Mouse (Mus musculus): ENCODE measurements around the gene Stard5. TPM values are rescaled to one million over a fixed set of nuclear protein-coding genes. Genes with fewer than 3 reads are reported as not detected.
A peak's percentile ranks its signal among the peaks of the same experiment; 100 is the strongest.

The Stard5 gene
- total RNA-seq (2021), result 1 to 10 TPM; 6.8 to 7.4 TPM
- long read RNA-seq, experiment 1, partial matches to known transcripts, result 0 of 4 reads
- long read RNA-seq, experiment 1, other reads (novel, unspliced or antisense), result 0 of 4 reads
- long read RNA-seq, experiment 2, transcript Stard5-201 (6 exons, 2,483 nt), result major isoform, 6 of 8 reads
- long read RNA-seq, experiment 2, partial matches to known transcripts, result 0 of 8 reads
- long read RNA-seq, experiment 2, other reads (novel, unspliced or antisense), result 2 of 8 reads

DNA sequence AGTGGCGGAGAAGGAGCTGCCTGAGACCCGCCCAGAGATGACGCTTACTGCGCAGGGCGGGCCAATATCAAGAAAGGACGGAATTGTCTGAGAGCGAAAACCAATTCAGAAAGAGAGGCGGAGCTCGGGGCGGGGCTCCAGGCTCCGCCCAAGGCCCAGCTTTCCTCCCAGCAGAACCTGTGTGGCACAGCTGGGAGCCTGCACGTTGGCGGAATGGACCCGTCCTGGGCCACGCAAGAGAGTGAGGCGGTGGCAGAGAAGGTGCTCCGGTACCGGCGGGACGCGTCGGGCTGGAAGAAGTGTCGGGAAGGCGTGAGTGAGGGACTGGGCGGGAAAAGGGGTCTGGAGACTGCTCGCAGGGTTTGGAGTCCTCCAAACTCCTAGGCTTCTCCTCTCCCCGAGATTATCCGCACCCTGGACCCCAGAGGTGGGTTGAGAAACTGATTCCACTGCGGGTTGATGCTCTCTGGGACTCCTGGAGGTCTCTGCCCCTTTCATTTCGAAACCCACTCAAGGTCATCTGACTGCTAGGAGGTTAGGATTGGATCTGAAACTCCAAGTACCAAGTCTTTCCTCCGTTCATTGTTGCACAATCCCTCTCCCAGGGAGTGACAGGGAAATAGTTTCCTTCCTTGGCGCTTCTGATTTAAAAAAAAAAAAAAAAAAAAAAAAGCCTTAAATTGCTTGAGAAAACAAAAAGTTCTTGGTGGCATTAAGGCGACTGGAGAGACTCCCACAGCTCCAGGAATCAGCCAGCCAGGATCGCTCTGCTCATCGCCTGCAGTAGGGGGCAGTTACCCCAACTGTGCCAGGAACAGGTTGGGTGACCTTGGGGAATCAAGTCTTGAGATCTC lies at the start of gene Stard5:
Stard5 (plus strand) TSS at position 132 of the 854 bp plus-strand sequence.
- Histone ChIP-seq H3K4me3 (peak within 1 kb of the TSS; percentile 64), H3K27ac (peak within 1 kb of the TSS; percentile 80)
- peak; percentile 86 to 89 for DNase-seq (ENCODE audit: extremely low spot score in 1 of 2, low spot score in 2 of 2)
- no peak; the same call in 1 of the 2 replicates for TF ChIP-seq CTCF (IDR thresholded peaks at IDR 0.05)
- intact Hi-C loops (cut with DNase I), result no loop called here

DNA sequence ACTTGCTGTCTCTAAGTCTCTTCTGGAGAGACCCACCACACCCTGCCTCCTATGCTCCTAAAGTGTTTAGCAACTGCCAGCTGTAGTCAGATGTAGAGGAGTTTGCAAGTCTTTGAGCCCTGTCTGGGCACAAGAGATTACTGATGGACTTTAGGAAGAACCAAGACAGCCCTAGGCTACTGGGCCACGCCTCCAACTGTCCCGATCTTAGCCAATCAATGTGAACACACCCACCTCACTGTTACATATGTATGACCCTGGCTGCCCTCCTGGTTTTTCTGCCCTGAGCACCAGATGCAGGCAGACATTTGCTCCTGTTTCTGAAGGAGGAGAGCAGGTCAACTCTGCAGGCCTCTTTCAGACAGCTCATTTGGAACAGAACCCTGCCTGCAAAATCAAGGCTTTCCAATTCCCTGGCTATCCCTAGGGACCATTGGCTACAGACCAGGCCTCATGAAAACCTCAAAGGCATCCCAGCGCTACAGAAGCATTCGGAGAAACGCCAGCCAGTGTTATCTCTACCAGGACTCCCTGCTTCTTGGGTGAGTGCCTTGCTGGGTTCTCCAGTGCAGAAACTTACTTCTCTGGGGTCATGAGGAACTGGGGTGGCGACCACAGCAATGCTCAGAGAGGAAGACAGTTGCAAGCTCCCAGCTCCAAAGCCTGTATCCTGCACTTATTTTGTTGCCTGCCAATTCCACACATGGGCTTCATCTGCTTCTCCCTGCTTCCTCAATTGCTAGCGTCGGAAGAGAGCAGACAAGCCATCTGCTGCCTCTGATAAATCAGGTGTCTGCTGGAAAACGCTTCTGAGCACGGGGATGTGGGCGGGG lies 46.9 kb upstream of the Stard5 start, which contains the start of gene Tmc3:
Tmc3 (plus strand) TSS at position 289 of the 833 bp plus-strand sequence.
- Histone ChIP-seq H3K4me3 (no peak within 1 kb of the TSS), H3K27ac (peak within 1 kb of the TSS; percentile 22; the same call in 1 of the 2 replicates)
- TF ChIP-seq CTCF (IDR thresholded peaks at IDR 0.05), result no peak
- DNase-seq (ENCODE audit: extremely low spot score in 1 of 2, low spot score in 2 of 2), result peak; percentile 25 to 37
- intact Hi-C loops (cut with DNase I), result no loop called here

DNA sequence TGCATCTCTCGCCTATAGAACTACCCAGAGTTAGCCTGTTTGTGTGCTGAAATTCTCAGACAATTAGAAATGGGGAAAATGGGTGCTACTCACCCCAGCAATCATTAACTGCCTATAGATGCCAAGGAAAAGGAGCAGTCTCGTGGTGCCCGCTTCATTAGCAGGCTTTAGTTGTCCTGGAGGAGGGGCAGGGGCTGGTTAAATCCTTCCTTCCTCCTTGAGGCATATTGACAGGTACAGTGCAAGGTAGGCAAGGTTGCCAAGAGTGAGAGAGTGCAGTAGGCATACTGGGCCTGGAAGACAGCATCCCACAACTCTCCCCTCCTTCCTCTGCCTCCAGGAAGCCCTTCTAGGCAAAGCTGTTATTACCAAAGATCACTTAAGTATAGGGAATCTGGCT lies 37.7 kb upstream of the Stard5 start:
- no peak overlapping the region for H3K27ac ChIP-seq
- no peak overlapping the region for H3K4me3 ChIP-seq
- DNase-seq (ENCODE audit: extremely low spot score in 1 of 2, low spot score in 2 of 2), result no peak
- TF ChIP-seq CTCF (IDR thresholded peaks at IDR 0.05), result no peak
- intact Hi-C loops (cut with DNase I), result no loop called here

DNA sequence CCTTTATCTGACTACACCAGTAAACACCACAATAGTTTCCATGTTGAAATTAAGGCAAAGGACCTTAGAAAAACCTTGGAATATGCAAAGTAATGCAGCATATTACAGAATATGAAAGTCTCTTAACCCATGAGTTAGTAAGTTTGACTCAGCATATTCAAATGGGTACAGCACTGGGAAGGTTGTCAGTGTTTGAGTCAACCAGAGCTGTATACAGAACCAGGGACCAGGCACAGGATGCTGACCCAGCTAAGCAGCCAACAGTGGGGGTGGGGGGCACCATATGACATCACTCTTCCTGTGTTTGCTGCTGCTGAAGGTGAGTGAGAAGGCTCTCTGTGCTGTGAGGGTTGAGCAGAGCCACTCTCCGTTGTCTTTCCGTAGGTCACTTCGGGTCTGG lies 34.7 kb upstream of the Stard5 start:
- Histone ChIP-seq H3K4me3 (no peak overlapping the region), H3K27ac (no peak overlapping the region)
- intact Hi-C loops (cut with DNase I), result no loop called here
- no peak for TF ChIP-seq CTCF (IDR thresholded peaks at IDR 0.05)
- DNase-seq (ENCODE audit: extremely low spot score in 1 of 2, low spot score in 2 of 2), result no peak

DNA sequence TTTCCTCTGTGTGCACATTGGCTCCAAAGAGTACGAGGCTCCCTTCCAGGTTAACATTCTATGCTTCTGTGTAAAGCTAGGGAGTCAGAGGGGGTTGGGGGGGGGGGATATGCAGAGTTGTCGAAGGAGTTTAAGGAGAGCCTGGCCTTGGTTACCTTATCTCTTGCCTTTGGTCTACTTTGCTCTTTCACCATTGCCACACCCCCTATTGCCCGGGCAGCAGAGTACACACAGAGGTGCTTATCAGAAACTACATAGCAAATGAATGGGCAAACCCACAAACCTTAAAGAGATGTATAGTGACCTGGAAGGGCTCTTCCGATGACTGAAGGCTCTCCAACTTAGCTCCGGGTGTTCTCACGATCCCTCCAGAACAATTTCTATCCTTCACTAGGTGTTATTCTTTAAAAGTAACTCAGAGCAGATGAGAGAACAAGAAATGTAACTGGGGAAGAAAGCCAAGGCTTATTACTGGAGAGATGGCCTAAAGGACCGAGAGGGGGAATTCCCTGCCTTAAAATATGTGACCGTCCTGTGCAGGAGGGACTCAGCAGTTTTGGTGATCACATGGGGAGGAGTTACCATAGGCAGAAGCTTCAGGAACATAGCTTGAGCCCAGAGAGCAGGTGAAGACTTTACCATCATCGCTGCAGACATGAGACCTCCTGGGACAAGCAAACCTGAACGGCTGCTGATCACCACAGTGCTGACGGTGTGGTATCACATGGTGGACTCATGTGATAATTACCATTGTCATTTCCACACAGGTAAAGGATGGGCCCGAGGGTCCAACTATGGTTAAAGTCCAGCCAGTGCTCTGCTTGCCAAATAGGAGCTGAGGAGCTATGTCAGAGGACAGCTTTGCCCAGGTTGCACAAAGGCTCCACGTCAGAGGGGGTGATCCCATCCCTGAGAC lies 32.5 kb upstream of the Stard5 start:
- intact Hi-C loops (cut with DNase I), result no loop called here
- H3K27ac ChIP-seq, result no peak overlapping the region
- no peak overlapping the region for H3K4me3 ChIP-seq
- no peak for DNase-seq (ENCODE audit: extremely low spot score in 1 of 2, low spot score in 2 of 2)
- no peak for TF ChIP-seq CTCF (IDR thresholded peaks at IDR 0.05)

DNA sequence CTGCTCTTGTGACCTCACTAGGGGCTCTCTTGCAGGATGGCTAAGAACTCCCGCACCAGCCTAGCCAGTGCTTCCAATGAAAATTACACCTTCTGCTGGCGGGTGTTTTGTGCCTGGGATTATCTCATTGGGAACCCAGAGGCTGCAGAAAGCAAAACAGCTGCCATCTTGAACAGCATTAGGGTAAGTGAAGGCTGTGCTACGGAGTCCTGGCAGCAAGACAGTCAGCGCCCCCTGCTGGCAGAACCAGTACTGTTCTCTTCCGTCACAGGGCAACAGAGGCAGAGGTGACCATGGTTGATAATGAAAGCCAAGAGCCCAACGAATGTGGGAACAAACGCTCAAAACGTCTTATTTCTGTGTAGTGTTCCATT lies 31.9 kb upstream of the Stard5 start:
- DNase-seq (ENCODE audit: extremely low spot score in 1 of 2, low spot score in 2 of 2), result peak; percentile 15 to 34
- no peak overlapping the region for H3K27ac ChIP-seq
- peak; percentile 67 for TF ChIP-seq CTCF (IDR thresholded peaks at IDR 0.05)
- no peak overlapping the region for H3K4me3 ChIP-seq
- intact Hi-C loops (cut with DNase I), result loop anchor here (1.0 kb wide), 1 partner anchor 32 kb away; no protein-coding TSS in a partner anchor

DNA sequence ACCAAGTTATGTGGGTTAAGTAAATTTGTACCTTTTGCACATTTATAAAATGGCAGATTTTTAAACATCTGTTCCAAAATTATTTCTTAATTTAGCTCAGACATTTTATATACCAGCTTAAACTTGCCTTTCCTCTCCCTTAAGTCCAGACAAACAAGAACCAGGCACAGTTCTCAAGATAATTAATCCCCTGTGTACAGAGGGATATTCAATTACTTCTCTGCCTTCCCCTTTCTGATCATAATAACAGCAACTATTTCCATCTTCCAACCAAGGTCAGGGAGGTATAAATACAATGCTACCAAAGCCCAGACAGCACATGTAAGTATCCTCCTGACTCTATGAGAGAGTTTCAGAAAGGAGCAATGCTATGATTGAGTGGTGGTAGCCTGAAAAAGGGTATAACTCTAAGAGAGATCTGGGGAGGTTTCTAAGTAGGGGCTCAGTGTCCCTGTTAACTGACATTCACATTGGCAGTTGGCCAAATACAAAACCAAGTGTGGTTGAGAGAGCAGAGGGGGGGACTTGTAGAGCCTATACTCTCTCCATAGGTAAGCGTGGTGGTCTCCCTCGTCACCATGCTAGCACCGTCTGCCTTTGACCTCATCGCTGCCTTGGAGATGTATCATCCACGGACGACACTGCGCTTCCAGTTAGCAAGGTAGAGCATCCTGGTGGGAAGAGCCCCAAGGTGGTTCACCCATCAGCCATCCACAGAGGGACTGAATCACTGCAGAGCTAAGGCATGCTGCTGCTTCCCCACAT lies 27.4 kb upstream of the Stard5 start:
- DNase-seq (ENCODE audit: extremely low spot score in 1 of 2, low spot score in 2 of 2), result no peak
- no peak overlapping the region for H3K4me3 ChIP-seq
- no peak overlapping the region for H3K27ac ChIP-seq
- intact Hi-C loops (cut with DNase I), result no loop called here
- no peak for TF ChIP-seq CTCF (IDR thresholded peaks at IDR 0.05)

DNA sequence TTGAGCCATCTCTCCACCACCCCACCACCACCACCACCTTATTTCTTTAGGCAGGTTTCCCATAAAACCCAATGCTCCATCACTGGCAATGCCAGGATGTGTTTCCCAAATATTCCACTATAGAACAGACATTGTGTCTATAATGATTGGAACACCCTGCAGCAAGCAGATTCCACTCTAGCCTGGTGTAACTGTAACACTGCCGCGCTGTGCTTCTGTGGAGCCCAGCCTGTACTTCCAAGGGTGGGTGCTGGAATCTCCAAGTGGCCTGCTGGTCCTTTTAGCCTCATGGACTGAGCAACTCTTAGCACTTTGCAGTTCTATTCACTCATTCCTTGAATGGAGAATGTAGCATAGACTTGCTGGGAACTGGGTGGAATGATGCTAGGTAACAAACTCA lies 25.0 kb upstream of the Stard5 start:
- no peak overlapping the region for H3K27ac ChIP-seq
- H3K4me3 ChIP-seq, result no peak overlapping the region
- TF ChIP-seq CTCF (IDR thresholded peaks at IDR 0.05), result no peak
- intact Hi-C loops (cut with DNase I), result no loop called here
- no peak for DNase-seq (ENCODE audit: extremely low spot score in 1 of 2, low spot score in 2 of 2)

DNA sequence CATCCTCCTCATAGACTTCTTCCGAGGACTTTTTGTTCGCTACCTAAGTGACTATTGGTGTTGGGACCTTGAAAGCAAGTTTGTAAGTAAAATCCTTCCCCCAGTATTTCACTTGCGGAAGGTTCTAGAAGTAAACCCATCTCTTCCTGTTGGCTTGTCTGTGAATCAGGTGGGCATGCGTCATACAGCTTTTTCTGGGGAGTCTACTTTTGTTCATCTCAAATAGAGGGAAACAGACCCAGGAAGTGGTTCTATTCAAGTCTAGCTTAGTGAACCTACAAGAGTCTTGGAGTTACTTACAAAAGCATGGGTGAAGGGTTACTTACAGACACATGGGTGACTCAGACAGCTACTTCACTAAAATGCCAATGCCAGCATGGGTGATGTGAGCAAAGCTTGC lies 21.9 kb upstream of the Stard5 start:
- no peak for TF ChIP-seq CTCF (IDR thresholded peaks at IDR 0.05)

DNA sequence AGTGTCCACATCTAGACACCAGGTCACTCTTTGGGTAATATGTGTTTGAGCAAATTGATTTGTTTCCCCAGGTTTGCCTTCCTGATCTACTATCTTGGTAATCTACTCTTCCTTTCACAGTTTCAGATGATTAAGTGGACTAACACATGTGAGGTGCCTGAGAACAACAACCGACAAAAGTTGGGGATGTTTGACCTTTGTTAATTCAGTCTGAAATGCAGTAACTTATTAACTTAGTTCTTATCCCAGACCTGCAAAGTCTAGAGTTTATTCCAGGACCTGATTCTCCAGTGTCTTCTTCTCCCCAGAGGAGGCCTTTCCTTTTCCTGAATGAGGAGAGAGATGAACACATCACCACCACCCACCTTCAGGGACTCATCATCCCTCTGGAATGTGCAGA lies 19.9 kb upstream of the Stard5 start:
- TF ChIP-seq CTCF (IDR thresholded peaks at IDR 0.05), result no peak
- no peak overlapping the region for H3K4me3 ChIP-seq
- no peak for DNase-seq (ENCODE audit: extremely low spot score in 1 of 2, low spot score in 2 of 2)
- intact Hi-C loops (cut with DNase I), result no loop called here
- no peak overlapping the region for H3K27ac ChIP-seq

More for the DNA sequence above, 21.9 kb upstream of the Stard5 start:
- no peak overlapping the region for H3K27ac ChIP-seq
- no peak overlapping the region for H3K4me3 ChIP-seq
- intact Hi-C loops (cut with DNase I), result no loop called here
- DNase-seq (ENCODE audit: extremely low spot score in 1 of 2, low spot score in 2 of 2), result no peak

Data from left cerebral cortex, adult 2 months (tissue).